Mouse (Mus musculus) limb, embryonic 12.5 days (tissue): Measurements from ENCODE around the gene Fbxl7. TPM values are rescaled to one million over a fixed set of nuclear protein-coding genes. Genes with fewer than 3 reads are reported as not detected.

ENCODE experiments used
- ATAC-seq: fragments of 200-750 bp; cut with Nextera tagmentation; 2 replicates; pipeline ENCODE4 v1.8.0; 2017; ENCODE audit warnings: low read depth, moderate TSS enrichment; ENCODE audit not compliant: insufficient number of reproducible peaks, insufficient read depth, low FRiP score, low TSS enrichment
- H3K27ac ChIP-seq: fragments of 300-500 bp; sonication (generic); 2 replicates; pipeline ENCODE4 v1.5.1; 2016; ENCODE audit warnings: mild to moderate bottlenecking, moderate library complexity
- H3K27me3 ChIP-seq: fragments of 300-500 bp; sonication (generic); 2 replicates; pipeline ENCODE4 v1.6.1; 2016; ENCODE audit warnings: mild to moderate bottlenecking, moderate library complexity
- H3K36me3 ChIP-seq: fragments of 300-500 bp; sonication (generic); 2 replicates; pipeline ENCODE4 v1.6.1; 2016; ENCODE audit warnings: mild to moderate bottlenecking, moderate library complexity
- H3K4me1 ChIP-seq: fragments of 300-500 bp; sonication (generic); replicated peaks from 2 replicates; pipeline ENCODE4 v1.6.1; 2016
- H3K4me2 ChIP-seq: fragments of 300-500 bp; sonication (generic); 2 replicates; pipeline ENCODE4 v1.6.1; 2016; ENCODE audit warnings: mild to moderate bottlenecking, moderate library complexity
- H3K4me3 ChIP-seq: fragments of 300-500 bp; sonication (generic); replicated peaks from 2 replicates; pipeline ENCODE4 v1.5.1; 2016; ENCODE audit warnings: mild to moderate bottlenecking
- H3K9ac ChIP-seq: fragments of 300-500 bp; sonication (generic); replicated peaks from 2 replicates; pipeline ENCODE4 v1.6.1; 2016; ENCODE audit warnings: mild to moderate bottlenecking, moderate library complexity
- H3K9me3 ChIP-seq: fragments of 300-500 bp; sonication (generic); 2 replicates; pipeline ENCODE4 v1.6.1; 2016; ENCODE audit warnings: mild to moderate bottlenecking, moderate library complexity
- WGBS: fragments of 180-500 bp; shearing (Covaris S2); methylation state at CpG from one replicate; pipeline ENCODE4 v1.1.7; 2016; 5-methylcytosine and 5-hydroxymethylcytosine counted together
- polyA plus RNA-seq: library from polyadenylated mRNA; unstranded; fragments of >200 nt; fragmentation: Nextera tagmentation; extraction: Ambion mirVana; gene quantifications from 2 replicates; pipeline ENCODE4 v1.2.1, GENCODE M21; 2016

The Fbxl7 gene
- polyA plus RNA-seq, 1 experiment from 2014 or later, result 26.0 TPM

GRCm38 (mm10) chr15:26812856-26813255, 82.5 kb downstream of the Fbxl7 start:
- no peak overlapping the region for H3K4me3 ChIP-seq
- no peak overlapping the region for H3K27ac ChIP-seq
- no peak for ATAC-seq
- no peaks in the 10 kb centered on the region for H3K4me1 ChIP-seq
- H3K36me3 ChIP-seq, result no peaks in the 10 kb centered on the region
- H3K9me3 ChIP-seq, result no peaks in the 10 kb centered on the region
- WGBS, result 72% methylated on average over 3 of the region's 3 CpGs
- H3K4me2 ChIP-seq, result no peak overlapping the region
- no peaks in the 10 kb centered on the region for H3K27me3 ChIP-seq
- H3K9ac ChIP-seq, result no peak overlapping the region

GRCm38 (mm10) chr15:26809569-26809968, 85.8 kb downstream of the Fbxl7 start:
- Histone ChIP-seq H3K4me1 (no peaks in the 10 kb centered on the region), H3K9me3 (no peaks in the 10 kb centered on the region), H3K27ac (no peak overlapping the region), H3K4me2 (no peak overlapping the region), H3K27me3 (no peaks in the 10 kb centered on the region), H3K36me3 (no peaks in the 10 kb centered on the region), H3K9ac (no peak overlapping the region), H3K4me3 (no peak overlapping the region)
- 58% methylated on average over 3 of the region's 3 CpGs for WGBS
- no peak for ATAC-seq

GRCm38 (mm10) chr15:26804046-26804445, 91.3 kb downstream of the Fbxl7 start:
- Histone ChIP-seq H3K4me2 (no peak overlapping the region), H3K27ac (no peak overlapping the region), H3K9me3 (no peaks in the 10 kb centered on the region), H3K27me3 (no peaks in the 10 kb centered on the region), H3K4me1 (no peaks in the 10 kb centered on the region), H3K36me3 (no peaks in the 10 kb centered on the region), H3K9ac (no peak overlapping the region), H3K4me3 (no peak overlapping the region)
- WGBS, result 64% methylated on average over 5 of the region's 5 CpGs
- no peak for ATAC-seq

GRCm38 (mm10) chr15:26799457-26800021, 95.8 kb downstream of the Fbxl7 start:
- ATAC-seq, result no peak
- 72% methylated on average over 3 of the region's 3 CpGs for WGBS

GRCm38 (mm10) chr15:26795937-26796336, 99.4 kb downstream of the Fbxl7 start:
- H3K4me2 ChIP-seq, result no peak overlapping the region
- H3K27me3 ChIP-seq, result no peaks in the 10 kb centered on the region
- H3K4me3 ChIP-seq, result no peak overlapping the region
- no peak overlapping the region for H3K9ac ChIP-seq
- no peak for ATAC-seq
- 72% methylated on average over 2 of the region's 2 CpGs for WGBS
- peaks cover 8% of the 10 kb centered on the region; the same call in 1 of the 2 replicates for H3K4me1 ChIP-seq
- no peaks in the 10 kb centered on the region for H3K36me3 ChIP-seq
- H3K9me3 ChIP-seq, result no peaks in the 10 kb centered on the region
- H3K27ac ChIP-seq, result no peak overlapping the region

More at GRCm38 (mm10) chr15:26799457-26800021, 95.8 kb downstream of the Fbxl7 start:
- H3K9ac ChIP-seq, result no peak overlapping the region
- H3K27ac ChIP-seq, result no peak overlapping the region
- H3K4me3 ChIP-seq, result no peak overlapping the region
- H3K4me1 ChIP-seq, result peaks cover 8% of the 10 kb centered on the region; the same call in 1 of the 2 replicates
- H3K27me3 ChIP-seq, result no peaks in the 10 kb centered on the region
- no peaks in the 10 kb centered on the region for H3K36me3 ChIP-seq
- H3K4me2 ChIP-seq, result no peak overlapping the region
- H3K9me3 ChIP-seq, result no peaks in the 10 kb centered on the region

GRCm38 (mm10) chr15:26795518-26795917, 99.9 kb downstream of the Fbxl7 start:
- Histone ChIP-seq H3K4me1 (peaks cover 8% of the 10 kb centered on the region; the same call in 1 of the 2 replicates), H3K27me3 (no peaks in the 10 kb centered on the region), H3K27ac (no peak overlapping the region), H3K4me3 (no peak overlapping the region), H3K9me3 (no peaks in the 10 kb centered on the region), H3K4me2 (no peak overlapping the region), H3K9ac (no peak overlapping the region), H3K36me3 (no peaks in the 10 kb centered on the region)
- WGBS, result 31% methylated on average over 6 of the region's 6 CpGs
- ATAC-seq, result no peak

GRCm38 (mm10) chr15:26787148-26787547, 108.2 kb downstream of the Fbxl7 start:
- ATAC-seq, result no peak
- H3K4me1 ChIP-seq, result no peaks in the 10 kb centered on the region
- no peak overlapping the region for H3K27ac ChIP-seq
- H3K9me3 ChIP-seq, result no peaks in the 10 kb centered on the region
- no peaks in the 10 kb centered on the region for H3K27me3 ChIP-seq
- peaks cover 3% of the 10 kb centered on the region; the same call in 1 of the 2 replicates for H3K36me3 ChIP-seq
- WGBS, result 71% methylated on average over 6 of the region's 6 CpGs
- H3K4me3 ChIP-seq, result no peak overlapping the region
- H3K9ac ChIP-seq, result no peak overlapping the region
- H3K4me2 ChIP-seq, result no peak overlapping the region

- H3K4me3 ChIP-seq, result no peak overlapping the region
- no peak for ATAC-seq
- no peak overlapping the region for H3K9ac ChIP-seq
- no peaks in the 10 kb centered on the region for H3K9me3 ChIP-seq
- H3K4me2 ChIP-seq, result no peak overlapping the region
- WGBS, result 74% methylated on average over 3 of the region's 3 CpGs
- H3K27me3 ChIP-seq, result no peaks in the 10 kb centered on the region
- no peaks in the 10 kb centered on the region for H3K36me3 ChIP-seq
- H3K4me1 ChIP-seq, result no peaks in the 10 kb centered on the region
- no peak overlapping the region for H3K27ac ChIP-seq
These were observed 114.8 kb downstream of the Fbxl7 start for GRCm38 (mm10) chr15:26780557-26780956.

- no peaks in the 10 kb centered on the region for H3K36me3 ChIP-seq
- ATAC-seq, result no peak
- H3K27me3 ChIP-seq, result no peaks in the 10 kb centered on the region
- WGBS, result 75% methylated on average over 4 of the region's 4 CpGs
- H3K9me3 ChIP-seq, result no peaks in the 10 kb centered on the region
- H3K4me1 ChIP-seq, result no peaks in the 10 kb centered on the region
- H3K4me2 ChIP-seq, result no peak overlapping the region
- H3K4me3 ChIP-seq, result no peak overlapping the region
- no peak overlapping the region for H3K9ac ChIP-seq
- no peak overlapping the region for H3K27ac ChIP-seq
These were observed 116.3 kb downstream of the Fbxl7 start for GRCm38 (mm10) chr15:26779129-26779528.

- Histone ChIP-seq H3K4me2 (no peak overlapping the region), H3K4me1 (no peaks in the 10 kb centered on the region), H3K27ac (no peak overlapping the region), H3K27me3 (no peaks in the 10 kb centered on the region), H3K4me3 (no peak overlapping the region), H3K36me3 (no peaks in the 10 kb centered on the region), H3K9ac (no peak overlapping the region), H3K9me3 (no peaks in the 10 kb centered on the region)
- ATAC-seq, result no peak
These were observed 119.7 kb downstream of the Fbxl7 start for GRCm38 (mm10) chr15:26775720-26776119.

GRCm38 (mm10) chr15:26774895-26775294, 120.5 kb downstream of the Fbxl7 start:
- Histone ChIP-seq H3K9ac (no peak overlapping the region), H3K4me1 (no peaks in the 10 kb centered on the region), H3K9me3 (no peaks in the 10 kb centered on the region), H3K27ac (no peak overlapping the region), H3K27me3 (no peaks in the 10 kb centered on the region), H3K36me3 (no peaks in the 10 kb centered on the region), H3K4me2 (no peak overlapping the region), H3K4me3 (no peak overlapping the region)
- 98% methylated on average over 2 of the region's 2 CpGs for WGBS
- no peak for ATAC-seq

GRCm38 (mm10) chr15:26761651-26762050, 133.7 kb downstream of the Fbxl7 start:
- WGBS, result 75% methylated on average over 4 of the region's 4 CpGs
- no peak for ATAC-seq
- H3K9ac ChIP-seq, result no peak overlapping the region
- H3K4me2 ChIP-seq, result no peak overlapping the region
- no peak overlapping the region for H3K27ac ChIP-seq
- no peaks in the 10 kb centered on the region for H3K4me1 ChIP-seq
- no peaks in the 10 kb centered on the region for H3K27me3 ChIP-seq
- no peak overlapping the region for H3K4me3 ChIP-seq
- H3K9me3 ChIP-seq, result no peaks in the 10 kb centered on the region
- H3K36me3 ChIP-seq, result no peaks in the 10 kb centered on the region
